Mouse (Mus musculus) hindbrain, embryonic 10.5 days (tissue): Measurements from ENCODE around the gene Rpl29. TPM values are rescaled to one million over a fixed set of nuclear protein-coding genes. Genes with fewer than 3 reads are reported as not detected.

ENCODE experiments used
- DNase-seq: peaks from one replicate; pipeline ENCODE4 v3.0.0-alpha.2; 2017; ENCODE audit warnings: low spot score
- H3K27ac ChIP-seq: fragments of 300-500 bp; sonication (generic); 2 replicates; pipeline ENCODE4 v1.5.1; 2016; ENCODE audit warnings: mild to moderate bottlenecking, moderate library complexity
- H3K27me3 ChIP-seq: fragments of 300-500 bp; sonication (generic); 2 replicates; pipeline ENCODE4 v1.6.1; 2016; ENCODE audit warnings: mild to moderate bottlenecking; ENCODE audit not compliant: poor library complexity, insufficient read depth, severe bottlenecking
- H3K36me3 ChIP-seq: fragments of 300-500 bp; sonication (generic); 2 replicates; pipeline ENCODE4 v1.6.1; 2016; ENCODE audit warnings: mild to moderate bottlenecking, moderate library complexity
- H3K4me1 ChIP-seq: fragments of 300-500 bp; sonication (generic); replicated peaks from 2 replicates; pipeline ENCODE4 v1.6.1; 2016; ENCODE audit warnings: mild to moderate bottlenecking
- H3K4me3 ChIP-seq: fragments of 300-500 bp; sonication (generic); 2 replicates; pipeline ENCODE4 v1.5.1; 2016; ENCODE audit warnings: mild to moderate bottlenecking, moderate library complexity
- H3K9me3 ChIP-seq: fragments of 300-500 bp; sonication (generic); 2 replicates; pipeline ENCODE4 v1.6.1; 2016; ENCODE audit warnings: mild to moderate bottlenecking, moderate library complexity
- WGBS: fragments of 180-500 bp; shearing (Covaris S2); methylation state at CpG from one replicate; pipeline ENCODE4 v1.1.7; 2016; 5-methylcytosine and 5-hydroxymethylcytosine counted together
- polyA plus RNA-seq: library from polyadenylated mRNA; unstranded; fragments of >200 nt; fragmentation: Nextera tagmentation; extraction: Ambion mirVana; gene quantifications from 2 replicates; pipeline ENCODE4 v1.2.1, GENCODE M21; 2016

Gene Rpl29
- polyA plus RNA-seq, 1 experiment from 2014 or later, result 912 TPM

GRCm38 (mm10) chr9:106461641-106462429, 32.6 kb downstream of the Rpl29 start:
- Histone ChIP-seq H3K36me3 (peaks cover 95% of the 10 kb centered on the region), H3K4me1 (peaks cover 89% of the 10 kb centered on the region), H3K4me3 (no peak overlapping the region), H3K27me3 (peaks cover 36% of the 10 kb centered on the region), H3K27ac (no peak overlapping the region), H3K9me3 (no peaks in the 10 kb centered on the region)
- no peak for DNase-seq
- WGBS, result 81% methylated on average over 16 of the region's 16 CpGs

GRCm38 (mm10) chr9:106462430-106462800, 33.2 kb downstream of the Rpl29 start:
- H3K4me1 ChIP-seq, result peaks cover 83% of the 10 kb centered on the region
- H3K9me3 ChIP-seq, result no peaks in the 10 kb centered on the region
- H3K27ac ChIP-seq, result no peak overlapping the region
- peaks cover 36% of the 10 kb centered on the region for H3K27me3 ChIP-seq
- H3K4me3 ChIP-seq, result no peak overlapping the region
- 94% methylated on average over 12 of the region's 12 CpGs for WGBS
- no peak for DNase-seq
- H3K36me3 ChIP-seq, result peaks cover 89% of the 10 kb centered on the region

GRCm38 (mm10) chr9:106463122-106464063, 34.1 kb downstream of the Rpl29 start:
- Histone ChIP-seq H3K4me1 (peaks cover 74% of the 10 kb centered on the region), H3K27me3 (peaks cover 36% of the 10 kb centered on the region), H3K36me3 (peaks cover 80% of the 10 kb centered on the region), H3K9me3 (no peaks in the 10 kb centered on the region), H3K4me3 (peak overlapping the region; percentile 7), H3K27ac (no peak overlapping the region)
- no peak for DNase-seq
- 82% methylated on average over 21 of the region's 21 CpGs for WGBS

- WGBS, result 1% methylated on average over 99 of the region's 99 CpGs
- Histone ChIP-seq H3K4me1 (peaks cover 66% of the 10 kb centered on the region), H3K27ac (peak overlapping the region; percentile 87), H3K9me3 (no peaks in the 10 kb centered on the region), H3K4me3 (peak overlapping the region; percentile 61), H3K27me3 (peaks cover 40% of the 10 kb centered on the region), H3K36me3 (peaks cover 64% of the 10 kb centered on the region)
- peak; percentile 69 for DNase-seq
These were observed 35.7 kb downstream of the Rpl29 start for GRCm38 (mm10) chr9:106464751-106465541.

GRCm38 (mm10) chr9:106465571-106466200, 36.4 kb downstream of the Rpl29 start, which contains the start of gene Gpr62:
Gene Gpr62, minus strand, starts transcription at chr9:106465938.
- H3K27ac ChIP-seq, result peak within 1 kb of the TSS; percentile 87
- H3K4me3 ChIP-seq, result peak within 1 kb of the TSS; percentile 61
- 31% methylated on average over 26 of the region's 26 CpGs for WGBS
- DNase-seq, result no peak
- no peaks in the 10 kb centered on the region for H3K9me3 ChIP-seq
- H3K36me3 ChIP-seq, result peaks cover 57% of the 10 kb centered on the region
- H3K27me3 ChIP-seq, result peaks cover 42% of the 10 kb centered on the region
- peaks cover 60% of the 10 kb centered on the region for H3K4me1 ChIP-seq

GRCm38 (mm10) chr9:106466721-106467120, 37.5 kb downstream of the Rpl29 start:
- no peak overlapping the region for H3K4me3 ChIP-seq
- DNase-seq, result no peak
- H3K36me3 ChIP-seq, result peaks cover 46% of the 10 kb centered on the region
- peaks cover 49% of the 10 kb centered on the region for H3K27me3 ChIP-seq
- H3K27ac ChIP-seq, result no peak overlapping the region
- H3K4me1 ChIP-seq, result peaks cover 58% of the 10 kb centered on the region
- H3K9me3 ChIP-seq, result no peaks in the 10 kb centered on the region
- 93% methylated on average over 6 of the region's 6 CpGs for WGBS

GRCm38 (mm10) chr9:106467746-106468145, 38.5 kb downstream of the Rpl29 start:
- 79% methylated on average over 7 of the region's 7 CpGs for WGBS
- H3K9me3 ChIP-seq, result no peaks in the 10 kb centered on the region
- peaks cover 36% of the 10 kb centered on the region for H3K36me3 ChIP-seq
- no peak overlapping the region for H3K27ac ChIP-seq
- H3K27me3 ChIP-seq, result peaks cover 54% of the 10 kb centered on the region
- peaks cover 60% of the 10 kb centered on the region for H3K4me1 ChIP-seq
- H3K4me3 ChIP-seq, result no peak overlapping the region
- no peak for DNase-seq

GRCm38 (mm10) chr9:106469317-106469716, 40.1 kb downstream of the Rpl29 start:
- H3K27ac ChIP-seq, result no peak overlapping the region
- H3K4me3 ChIP-seq, result no peak overlapping the region
- no peak for DNase-seq
- 75% methylated on average over 6 of the region's 6 CpGs for WGBS
- H3K27me3 ChIP-seq, result peaks cover 39% of the 10 kb centered on the region
- H3K36me3 ChIP-seq, result peaks cover 20% of the 10 kb centered on the region
- H3K4me1 ChIP-seq, result peaks cover 58% of the 10 kb centered on the region
- no peaks in the 10 kb centered on the region for H3K9me3 ChIP-seq

GRCm38 (mm10) chr9:106469776-106470175, 40.5 kb downstream of the Rpl29 start:
- Histone ChIP-seq H3K27me3 (peaks cover 35% of the 10 kb centered on the region), H3K9me3 (no peaks in the 10 kb centered on the region), H3K4me3 (no peak overlapping the region), H3K36me3 (peaks cover 16% of the 10 kb centered on the region), H3K4me1 (peaks cover 58% of the 10 kb centered on the region), H3K27ac (no peak overlapping the region; the same call in 1 of the 2 replicates)
- DNase-seq, result no peak
- WGBS, result 73% methylated on average over 9 of the region's 9 CpGs

GRCm38 (mm10) chr9:106470991-106471750, 41.9 kb downstream of the Rpl29 start:
- peak overlapping the region; percentile 50; the same call in 1 of the 2 replicates for H3K27ac ChIP-seq
- no peak overlapping the region for H3K4me3 ChIP-seq
- H3K4me1 ChIP-seq, result peaks cover 59% of the 10 kb centered on the region
- DNase-seq, result no peak
- peaks cover 2% of the 10 kb centered on the region for H3K36me3 ChIP-seq
- 57% methylated on average over 14 of the region's 14 CpGs for WGBS
- H3K9me3 ChIP-seq, result no peaks in the 10 kb centered on the region
- peaks cover 21% of the 10 kb centered on the region for H3K27me3 ChIP-seq

GRCm38 (mm10) chr9:106471892-106472291, 42.6 kb downstream of the Rpl29 start:
- H3K27me3 ChIP-seq, result peaks cover 20% of the 10 kb centered on the region
- peak overlapping the region; percentile 19; the same call in 1 of the 2 replicates for H3K4me3 ChIP-seq
- H3K36me3 ChIP-seq, result no peaks in the 10 kb centered on the region
- no peaks in the 10 kb centered on the region for H3K9me3 ChIP-seq
- WGBS, result 13% methylated on average over 5 of the region's 5 CpGs
- peak overlapping the region; percentile 50; the same call in 1 of the 2 replicates for H3K27ac ChIP-seq
- peaks cover 66% of the 10 kb centered on the region for H3K4me1 ChIP-seq
- DNase-seq, result peak; percentile 33
